Mouse (Mus musculus): ENCODE measurements around the gene Ankrd44.
"Not testable (repeated sequence)": the region's sequence is repeated elsewhere in the genome, so short reads cannot be mapped to it uniquely, and the experiment has no call there.

The Ankrd44 gene

DNA sequence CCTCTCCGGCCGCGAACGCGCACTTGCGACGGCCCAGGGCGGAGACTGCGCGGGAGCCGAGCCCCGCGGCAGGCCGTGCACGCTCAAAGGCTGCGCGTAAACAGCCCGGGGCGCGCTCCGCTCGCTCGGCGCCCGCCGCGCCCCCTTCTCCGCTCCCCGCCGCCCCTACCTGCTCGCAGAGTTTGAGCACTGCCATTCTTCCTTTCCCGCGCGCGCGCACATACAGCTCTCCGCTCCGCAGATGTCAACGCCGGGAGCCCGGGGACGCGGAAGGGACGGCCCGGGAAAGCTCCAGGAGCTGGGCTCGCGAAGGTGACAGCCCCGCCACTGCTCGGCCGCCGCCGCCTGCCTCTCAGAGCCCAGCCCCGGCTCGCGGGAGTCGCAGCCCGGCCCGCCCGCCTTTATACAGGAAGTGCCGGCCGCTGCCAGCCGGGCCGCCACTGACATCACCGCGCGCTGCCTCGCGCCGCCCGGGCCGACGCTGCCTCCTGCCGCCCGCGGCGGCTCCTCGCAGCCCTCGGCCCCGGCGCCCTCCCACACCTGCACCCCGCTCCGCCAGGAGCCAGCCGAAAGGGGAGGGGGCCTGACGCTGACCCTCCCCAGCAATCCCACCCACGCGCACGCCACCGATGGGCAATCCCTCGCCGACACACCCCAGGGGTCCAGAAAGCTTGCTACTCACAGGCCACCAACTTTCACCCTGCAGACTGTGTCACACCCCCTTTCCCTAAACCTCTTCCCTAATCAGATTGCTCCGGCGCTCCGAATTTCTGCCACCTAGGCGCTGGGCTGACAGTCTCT, at the start of gene Ankrd44:
Gene Ankrd44, minus strand, starts transcription at position 417 of the 801 bp plus-strand sequence.
- peak; percentile 78 to 79 for DNase-seq (ENCODE audit: low read depth in 2 of 2, low spot score in 2 of 2)

DNA sequence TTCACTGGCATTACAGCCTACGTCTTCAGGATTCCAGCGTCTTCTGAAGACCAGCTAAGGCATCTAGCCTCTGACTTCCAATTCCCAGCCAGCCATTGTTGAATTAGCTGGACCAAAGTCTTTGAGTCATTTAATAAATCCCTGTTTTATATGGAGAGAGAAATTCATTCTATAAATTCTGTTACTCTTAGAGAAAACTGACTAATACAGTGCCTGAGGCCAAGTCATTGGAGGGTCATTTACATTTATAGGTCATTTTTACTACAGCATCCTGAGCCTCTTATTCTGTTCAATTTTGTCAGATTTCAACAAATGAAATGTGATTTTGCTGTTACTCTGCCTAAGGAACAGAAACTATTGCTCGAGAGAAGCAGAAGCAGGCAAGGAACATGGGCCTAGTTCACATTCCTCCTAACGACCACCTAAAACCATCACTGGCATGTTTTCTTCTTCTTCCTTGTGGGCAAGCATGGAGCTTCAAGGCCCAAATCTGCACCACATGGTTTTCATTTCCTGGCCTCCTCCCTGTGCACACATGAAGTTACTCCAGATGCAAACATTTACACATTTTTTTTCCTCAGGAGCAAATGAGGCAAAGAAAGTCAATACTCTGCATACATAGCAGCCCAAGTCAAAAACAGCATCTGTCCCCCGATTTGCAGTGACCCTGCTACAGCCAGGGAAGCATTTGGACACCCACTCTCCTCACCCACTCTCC, 45.7 kb upstream of the Ankrd44 start:
- no peak for DNase-seq (ENCODE audit: low read depth in 2 of 2, low spot score in 2 of 2)

DNA sequence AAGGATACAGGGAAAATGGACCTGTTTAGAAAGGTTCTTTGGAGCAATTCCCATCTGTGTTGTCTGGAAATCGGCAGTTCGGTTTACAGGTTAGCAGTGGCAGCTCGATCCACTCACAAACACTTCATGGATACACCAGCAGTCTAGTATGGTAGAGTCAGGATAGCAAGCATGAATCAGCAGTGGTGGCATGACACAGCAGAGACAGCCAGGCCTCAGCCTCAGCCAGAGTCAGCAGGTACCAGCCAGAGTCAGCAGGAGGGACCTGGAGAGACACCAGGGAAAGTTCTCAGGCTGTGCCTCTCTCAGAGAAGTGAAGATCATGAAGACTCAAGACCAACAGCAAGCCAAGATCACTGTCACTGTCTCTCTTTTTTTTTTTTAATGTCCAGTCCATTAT, 40.7 kb upstream of the Ankrd44 start:
- DNase-seq (ENCODE audit: low read depth in 2 of 2, low spot score in 2 of 2) = no peak

DNA sequence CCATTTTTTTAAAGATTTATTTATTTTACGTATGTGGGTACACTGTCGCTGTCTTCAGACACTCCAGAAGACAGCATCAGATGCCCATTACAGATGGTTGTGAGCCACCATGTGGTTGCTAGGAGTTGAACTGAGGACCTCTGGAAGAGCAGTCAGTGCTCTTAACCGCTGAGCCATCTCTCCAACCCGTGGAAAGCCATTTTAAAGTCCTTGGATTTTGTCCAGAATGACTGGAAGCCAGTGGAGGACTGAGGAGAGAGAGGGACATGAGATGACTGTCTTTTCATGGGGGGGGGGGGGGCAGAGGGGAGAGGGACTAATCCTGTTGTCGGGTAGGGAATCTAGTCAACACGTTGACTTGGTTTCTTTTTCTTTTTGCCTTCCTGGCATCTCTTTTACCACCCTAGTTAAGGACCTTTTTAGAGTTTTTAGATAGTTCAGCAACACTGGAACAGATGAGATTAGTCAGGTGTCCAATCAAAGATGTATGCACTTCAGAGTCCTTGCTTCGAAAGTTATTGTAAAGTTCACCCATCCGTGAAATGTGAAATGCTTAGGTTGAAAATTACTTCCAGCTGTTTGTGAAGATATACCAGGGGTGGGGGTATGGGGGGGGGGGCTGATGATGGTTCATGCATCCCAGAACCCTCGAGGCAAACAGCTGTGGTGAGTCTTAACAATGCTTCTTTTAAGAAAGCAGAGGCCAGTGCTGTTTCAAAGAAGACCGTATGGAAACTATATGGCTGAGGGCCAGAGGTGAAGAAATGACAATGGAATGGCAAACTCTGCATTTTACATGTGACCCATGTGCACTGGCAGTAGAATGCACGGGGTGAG, 39.2 kb upstream of the Ankrd44 start:
- no peak for DNase-seq (ENCODE audit: low read depth in 2 of 2, low spot score in 2 of 2)

DNA sequence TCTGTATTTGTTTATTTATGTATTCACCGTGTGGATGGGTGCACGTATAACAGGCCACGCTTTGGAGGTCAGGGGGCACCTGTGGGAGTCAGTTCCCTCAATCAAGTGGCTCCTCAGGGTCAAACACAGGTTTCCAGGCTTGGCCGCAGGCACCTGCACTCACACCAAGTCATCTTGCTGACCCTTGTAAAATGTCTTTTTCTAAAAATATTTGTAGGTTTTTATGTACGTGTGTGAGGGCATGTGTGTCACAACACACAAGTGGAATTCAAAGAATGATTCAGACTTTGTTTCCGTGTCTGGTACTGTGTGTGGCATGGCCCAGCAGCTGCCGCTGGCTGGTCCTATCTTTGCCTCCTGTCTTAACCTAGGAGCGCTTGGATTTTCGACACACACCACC, 35.5 kb upstream of the Ankrd44 start:
- DNase-seq (ENCODE audit: low read depth in 2 of 2, low spot score in 2 of 2) = no peak

DNA sequence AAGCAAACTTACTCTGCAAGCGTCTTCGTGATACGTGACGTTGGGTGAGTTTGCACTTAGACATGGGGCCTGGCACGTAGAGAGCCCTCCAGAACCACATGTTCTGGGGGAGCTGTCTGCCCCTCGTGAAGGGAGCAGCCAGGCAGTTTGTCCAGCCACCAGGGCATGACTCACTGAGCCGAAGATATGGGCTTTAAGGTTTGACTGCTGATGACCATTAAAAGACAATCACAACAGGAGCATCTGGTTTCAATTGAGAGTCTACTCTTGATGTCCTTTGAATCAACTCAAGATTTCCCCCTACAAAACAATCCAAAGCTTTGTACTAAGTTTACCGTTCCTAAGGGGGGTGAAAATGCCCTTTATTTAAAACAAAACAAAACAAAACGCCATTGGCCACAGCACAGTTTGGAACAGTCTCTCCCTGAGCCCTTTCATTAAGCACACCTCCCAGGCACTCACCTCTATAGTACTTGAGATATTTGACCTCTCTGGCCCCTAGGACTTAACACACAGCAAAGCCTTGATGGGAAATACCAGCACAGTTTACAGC, 34.5 kb upstream of the Ankrd44 start:
- DNase-seq (ENCODE audit: low read depth in 2 of 2, low spot score in 2 of 2) = no peak

DNA sequence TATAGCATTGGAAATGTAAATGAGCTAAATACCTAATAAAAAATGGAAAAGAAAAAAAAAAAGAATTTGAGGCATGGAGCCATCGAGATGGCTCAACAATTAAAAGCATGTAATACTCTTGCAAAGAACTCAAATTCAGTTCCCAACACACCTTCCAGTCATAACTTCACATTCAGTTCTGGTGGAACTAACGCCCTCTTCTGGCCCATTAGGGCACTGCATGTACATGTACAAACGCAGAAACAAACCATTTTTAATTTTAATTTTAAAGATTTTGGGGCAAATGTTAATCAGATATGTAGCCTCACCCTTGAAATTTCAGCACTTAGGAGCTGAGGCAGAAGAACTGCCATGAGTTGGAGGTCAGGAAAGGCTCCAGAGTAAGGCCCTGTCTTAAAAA, 32.3 kb upstream of the Ankrd44 start:
- DNase-seq (ENCODE audit: low read depth in 2 of 2, low spot score in 2 of 2) = peak; percentile 14 to 38

DNA sequence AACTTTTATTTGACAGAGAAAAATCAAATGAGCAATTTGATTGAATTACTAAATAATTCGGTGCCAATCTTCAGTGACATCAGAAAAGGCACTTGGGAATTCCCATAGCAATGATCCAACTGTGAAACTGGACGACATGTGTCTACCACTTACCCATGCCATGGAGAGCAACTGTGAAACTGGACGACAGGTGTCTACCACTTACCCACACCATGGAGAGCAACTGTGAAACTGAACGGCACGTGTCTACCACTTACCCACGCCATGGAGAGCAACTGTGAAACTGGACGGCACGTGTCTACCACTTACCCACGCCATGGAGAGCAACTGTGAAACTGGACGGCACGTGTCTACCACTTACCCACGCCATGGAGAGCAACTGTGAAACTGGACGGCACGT, 30.8 kb upstream of the Ankrd44 start:
- not testable (repeated sequence) for DNase-seq (ENCODE audit: low read depth in 2 of 2, low spot score in 2 of 2)

DNA sequence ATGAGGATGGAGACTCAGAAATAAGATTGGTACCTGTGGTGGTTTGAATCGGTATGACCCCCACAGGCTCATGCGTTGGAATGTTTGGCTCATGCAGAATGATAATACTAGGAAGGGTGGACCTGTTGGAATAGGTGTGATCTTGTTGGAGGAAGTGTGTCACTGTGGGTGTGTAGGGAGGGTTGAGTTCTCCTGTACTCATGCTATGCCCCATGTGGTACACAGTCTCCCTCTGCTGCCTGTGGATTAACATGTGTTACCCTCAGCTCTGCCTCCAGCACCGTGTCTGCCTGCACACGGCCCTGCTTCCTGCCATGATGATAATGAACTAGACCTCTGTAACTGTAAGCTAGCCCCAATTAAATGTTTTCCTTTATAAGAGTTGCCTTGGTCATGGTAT, 28.7 kb upstream of the Ankrd44 start:
- DNase-seq (ENCODE audit: low read depth in 2 of 2, low spot score in 2 of 2) = no peak

DNA sequence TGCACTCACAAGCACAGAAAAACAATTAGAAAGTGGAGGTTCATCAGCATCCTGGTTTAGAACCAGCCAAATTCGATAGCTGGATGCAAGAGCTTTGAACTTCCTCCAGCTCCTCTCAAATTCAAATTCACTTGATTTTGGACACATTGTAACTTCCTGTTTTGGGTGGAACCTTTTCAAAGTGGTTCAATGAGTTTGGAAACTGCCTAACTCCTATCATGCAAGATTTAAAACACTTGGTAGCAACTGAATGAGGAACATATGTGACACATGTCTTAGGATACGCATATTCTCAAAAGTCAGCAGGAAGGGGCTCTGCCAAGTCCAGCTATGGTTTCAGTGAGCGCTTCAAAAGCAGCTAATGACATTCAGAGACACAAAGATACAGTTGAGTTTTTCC, 18.5 kb upstream of the Ankrd44 start:
- no peak for DNase-seq (ENCODE audit: low read depth in 2 of 2, low spot score in 2 of 2)

DNA sequence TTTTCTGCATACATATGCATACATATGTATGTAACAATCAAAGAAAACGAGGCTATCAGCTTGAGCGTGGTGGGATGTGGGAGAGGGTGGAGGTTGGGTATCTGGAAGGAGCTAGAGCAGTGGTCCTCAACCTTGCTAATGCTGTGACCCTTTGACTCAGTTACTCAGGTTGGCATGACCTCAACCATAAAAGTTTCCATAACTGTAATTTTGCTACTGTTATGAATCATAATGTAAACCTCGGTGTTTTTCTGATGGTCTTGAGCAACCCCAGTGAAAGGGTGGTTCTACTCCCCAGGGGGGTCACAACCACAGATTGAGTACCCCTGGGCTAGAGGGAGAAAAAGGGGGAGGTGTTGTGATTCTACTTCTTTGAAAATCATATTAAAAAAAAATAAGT, 9.3 kb upstream of the Ankrd44 start:
- no peak for DNase-seq (ENCODE audit: low read depth in 2 of 2, low spot score in 2 of 2)

DNA sequence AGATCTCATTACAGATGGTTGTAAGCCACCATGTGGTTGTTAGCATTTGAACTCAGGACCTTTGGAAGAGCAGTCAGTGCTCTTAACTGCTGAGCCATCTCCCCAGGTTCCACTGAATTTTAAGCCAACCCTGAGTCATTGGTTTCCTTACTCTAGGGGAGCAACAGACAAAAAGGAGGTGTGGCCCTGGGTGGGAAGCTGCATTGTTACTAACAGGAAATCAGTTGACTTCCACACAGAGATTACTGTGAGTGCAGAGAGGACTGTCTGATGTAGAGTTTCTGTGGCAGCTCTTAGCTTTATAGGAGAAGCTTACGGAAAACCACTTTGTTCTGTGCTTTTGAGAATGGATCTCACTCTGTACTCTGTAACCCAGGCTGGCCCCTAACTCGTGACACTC, 8.7 kb upstream of the Ankrd44 start:
- DNase-seq (ENCODE audit: low read depth in 2 of 2, low spot score in 2 of 2) = no peak

DNA sequence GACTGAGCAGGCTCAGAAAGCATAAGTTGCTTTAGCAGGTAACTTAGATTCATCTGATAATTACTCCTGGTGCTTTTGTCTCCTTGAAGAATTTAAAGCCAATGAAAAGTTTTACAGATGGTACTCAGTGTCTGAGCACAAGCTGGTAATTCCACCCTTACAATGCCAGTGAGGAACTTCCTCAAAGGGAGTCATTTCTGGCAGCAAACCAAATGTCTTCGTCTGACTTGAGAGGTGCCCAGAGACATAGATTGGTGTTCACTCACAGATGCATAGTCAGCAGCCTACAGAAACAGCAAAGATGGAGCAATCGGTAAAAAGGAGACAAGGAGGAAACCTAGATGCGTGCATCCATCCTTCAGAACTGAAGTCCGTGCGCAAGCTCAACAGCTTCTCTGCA, 7.5 kb upstream of the Ankrd44 start:
- no peak for DNase-seq (ENCODE audit: low read depth in 2 of 2, low spot score in 2 of 2)

DNA sequence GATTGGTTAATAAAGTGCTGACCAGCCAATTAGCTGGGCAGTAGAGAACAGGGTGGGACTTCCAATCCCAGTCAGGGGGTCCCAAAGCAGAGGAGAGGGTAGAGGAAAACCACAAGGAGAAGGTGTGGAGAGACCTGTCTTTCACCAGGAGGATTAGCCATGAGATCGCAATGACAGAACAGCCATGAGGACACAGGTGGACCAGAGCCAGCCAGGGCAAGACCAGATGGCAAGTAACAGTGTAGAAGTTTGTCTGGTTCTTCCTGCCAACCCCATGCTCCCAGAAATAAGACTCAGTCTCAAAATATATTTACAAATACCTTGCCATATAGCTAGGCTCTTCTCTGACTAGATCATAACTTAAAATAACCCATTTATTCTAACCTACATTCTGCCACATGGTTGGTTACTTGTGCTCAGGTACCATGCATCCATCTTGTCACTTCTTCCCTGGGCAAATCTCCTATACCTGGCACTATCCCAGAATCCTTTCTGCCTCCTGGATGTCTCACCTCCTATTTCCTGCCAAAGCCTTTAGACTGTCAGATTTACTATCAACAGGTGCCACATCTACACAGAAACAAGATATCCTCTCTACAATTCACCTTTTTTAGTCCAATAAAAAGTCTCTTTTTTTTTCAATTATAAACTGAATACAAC, 6.4 kb upstream of the Ankrd44 start:
- DNase-seq (ENCODE audit: low read depth in 2 of 2, low spot score in 2 of 2) = no peak

DNA sequence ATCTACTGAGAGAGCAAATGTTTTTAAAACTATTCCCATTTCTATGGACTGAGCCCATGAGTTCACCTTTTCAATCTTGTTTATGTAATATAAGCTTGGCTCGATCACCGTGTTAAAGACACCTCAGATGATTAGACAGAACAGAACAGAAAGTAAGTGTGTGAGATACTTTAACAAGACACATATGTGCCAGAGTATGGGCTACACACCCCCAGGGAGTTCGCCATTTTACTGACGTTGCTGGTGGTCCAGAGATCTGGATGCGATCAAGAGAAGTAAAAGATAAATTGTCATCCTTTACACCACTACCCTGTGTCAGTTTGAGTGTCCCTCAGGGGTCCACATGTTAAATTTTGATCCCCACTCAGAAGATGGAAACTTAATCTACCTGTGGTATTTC, 5.0 kb upstream of the Ankrd44 start:
- no peak for DNase-seq (ENCODE audit: low read depth in 2 of 2, low spot score in 2 of 2)

DNA sequence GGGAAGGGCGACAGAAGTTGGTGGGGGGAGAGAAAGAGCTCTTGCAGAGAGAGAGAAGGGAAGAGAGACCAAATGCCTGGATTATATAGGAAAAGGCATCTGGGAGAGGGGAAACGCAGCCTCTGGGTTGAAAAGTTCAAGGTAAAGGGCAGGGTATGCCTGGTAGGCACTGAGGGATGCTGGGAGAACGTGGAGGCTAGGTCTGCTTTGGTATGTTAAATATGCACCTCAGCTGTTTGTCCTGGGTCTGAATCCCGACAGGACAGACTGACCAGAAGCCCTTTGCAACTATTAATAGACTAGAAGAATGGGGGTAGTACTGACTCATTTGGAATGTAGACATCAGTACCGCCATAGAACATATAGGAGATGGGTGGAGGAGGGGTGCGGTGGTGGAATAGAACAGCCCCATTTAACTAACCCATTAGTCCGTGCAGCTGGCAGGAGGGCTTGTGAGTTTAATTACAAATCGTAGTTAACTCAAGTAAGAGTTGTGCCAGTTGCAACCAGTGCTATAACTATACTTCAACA, 4.5 kb upstream of the Ankrd44 start:
- no peak for DNase-seq (ENCODE audit: low read depth in 2 of 2, low spot score in 2 of 2)

DNA sequence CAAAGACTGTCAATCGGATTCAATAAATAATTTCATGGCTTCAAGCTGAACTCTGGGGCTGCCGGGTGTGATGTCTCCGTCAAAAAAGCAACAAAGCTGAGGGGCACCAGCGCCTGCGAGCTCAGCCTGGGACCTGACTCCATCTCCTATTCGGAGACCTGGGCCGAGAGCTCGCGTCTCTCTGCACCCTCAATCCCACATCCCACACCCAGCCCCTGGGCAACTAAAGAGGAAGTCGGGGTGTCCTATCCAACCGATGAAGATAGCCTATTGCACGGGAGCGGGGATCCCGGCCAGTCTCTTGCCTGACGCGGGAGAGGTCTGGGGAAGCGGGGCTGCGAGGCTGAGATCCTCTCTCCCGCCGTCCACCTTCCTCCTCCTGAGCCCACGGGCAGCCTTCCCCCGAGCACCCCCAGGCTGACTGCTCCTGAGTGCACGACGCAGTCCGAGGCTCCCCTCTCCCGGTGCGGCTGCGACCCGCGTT, 694 bp downstream of the Ankrd44 start:
- peak in 1 of 2 experiments; percentile 32 for DNase-seq (ENCODE audit: low read depth in 2 of 2, low spot score in 2 of 2)

DNA sequence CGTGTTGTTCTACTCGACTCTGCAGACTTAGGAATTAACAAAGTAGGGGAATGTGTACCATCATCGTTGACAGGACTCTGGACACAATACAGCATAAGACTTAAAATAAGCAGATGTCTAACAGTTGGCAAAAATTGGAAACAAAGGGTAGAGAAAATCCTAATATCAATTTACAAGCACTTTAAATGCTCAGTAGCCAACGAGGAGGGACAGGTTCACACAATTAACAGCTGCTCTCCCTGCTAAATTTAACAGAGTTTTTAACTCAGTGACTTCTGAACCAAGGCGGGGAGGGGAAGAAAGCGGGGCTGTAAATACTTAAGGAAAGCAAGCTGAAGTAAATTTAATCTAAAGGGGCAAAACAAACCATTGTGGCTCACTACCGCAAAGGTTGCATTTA, 1.4 kb downstream of the Ankrd44 start:
- DNase-seq (ENCODE audit: low read depth in 2 of 2, low spot score in 2 of 2) = no peak

DNA sequence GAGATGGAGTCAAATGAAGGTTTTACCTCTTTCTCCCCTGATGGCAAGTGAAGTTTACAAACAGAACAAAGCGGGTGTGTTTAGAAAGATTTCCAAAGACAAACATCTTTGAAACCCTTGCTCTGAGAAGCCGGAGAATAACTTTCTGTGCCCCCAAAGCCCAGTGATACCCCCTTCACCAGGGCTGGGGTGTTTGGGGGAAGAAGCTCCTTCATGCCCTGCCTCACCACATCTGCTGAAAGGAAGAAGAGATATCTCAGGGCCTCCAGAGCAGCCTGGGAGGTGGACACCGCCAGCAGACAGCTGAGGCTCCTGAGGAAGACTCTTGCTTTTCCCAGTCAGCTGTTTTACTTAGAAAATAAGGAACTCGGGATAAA, 1.9 kb downstream of the Ankrd44 start:
- peak in 1 of 2 experiments; percentile 27 for DNase-seq (ENCODE audit: low read depth in 2 of 2, low spot score in 2 of 2)
